Mouse (Mus musculus): ENCODE data around the gene Fcamr.

Fcamr gene

GRCm38 (mm10) chr1:130854819-130855218 is 54.1 kb downstream of the Fcamr start:
- no peak for DNase-seq (ENCODE audit: low spot score)

- DNase-seq (ENCODE audit: low spot score): no peak
Observed at GRCm38 (mm10) chr1:130855723-130856122, 55.0 kb downstream of the Fcamr start.

- DNase-seq (ENCODE audit: low spot score): no peak
Observed at GRCm38 (mm10) chr1:130857456-130857855, 56.8 kb downstream of the Fcamr start.

GRCm38 (mm10) chr1:130864238-130864637 is 63.5 kb downstream of the Fcamr start:
- DNase-seq (ENCODE audit: low spot score): no peak
